Mouse (Mus musculus): ENCODE results near the gene Rtn4. TPM values are rescaled to one million over a fixed set of nuclear protein-coding genes. Genes with fewer than 3 reads are reported as not detected.

The Rtn4 gene
- total and polyA plus RNA-seq, 3 experiments: 46.5 to 202 (median 57.8) TPM

- Histone ChIP-seq H3K27ac (ENCODE audit: control insufficient read depth, low read depth, low read length) (no peak overlapping the region), H3K79me2 (ENCODE audit: control insufficient read depth, insufficient read depth, low read length, poor library complexity) (no peaks in the 10 kb centered on the region), H3K9me3 (replicated peaks; ENCODE audit: insufficient read depth, low read length) (no peaks in the 10 kb centered on the region), H3K4me3 (ENCODE audit: control insufficient read depth in 1 of 2, insufficient read depth in 1 of 2, low read depth in 2 of 2, low read length in 2 of 2) (no peak overlapping the region), H3K36me3 (ENCODE audit: control insufficient read depth in 1 of 2, insufficient read depth in 2 of 2, low read length in 2 of 2) (peaks cover 0 to 19% of the 10 kb centered on the region in 2 experiments; a peak in 3 of 4 replicates), H3K9ac (ENCODE audit: control insufficient read depth, low read depth, low read length, poor library complexity, severe bottlenecking) (no peak overlapping the region), H3K4me1 (ENCODE audit: control insufficient read depth in 1 of 2, insufficient read depth in 2 of 2, low read length in 2 of 2) (no peaks in the 10 kb centered on the region), H3K27me3 (ENCODE audit: control insufficient read depth in 1 of 2, insufficient read depth in 2 of 2, low read length in 2 of 2) (no peaks in the 10 kb centered on the region)
- DNase-seq (ENCODE audit: low read depth, low spot score): no peak
- TF ChIP-seq EP300 (IDR thresholded peaks at IDR 0.05; ENCODE audit: low read depth in 1 of 2, low read length in 2 of 2) (no peak), GATA1 (IDR thresholded peaks at IDR 0.05; ENCODE audit: low read depth, low read length) (no peak), E2F4 (IDR thresholded peaks at IDR 0.05; ENCODE audit: borderline replicate concordance, low read depth, low read length) (no peak)
Measured at GRCm38 (mm10) chr11:29739752-29740151, 47.0 kb downstream of the Rtn4 start.

GRCm38 (mm10) chr11:29744760-29745430 lies 52.1 kb downstream of the Rtn4 start:
- Histone ChIP-seq H3K36me3 (ENCODE audit: control insufficient read depth in 1 of 2, insufficient read depth in 2 of 2, low read length in 2 of 2) (peaks cover 4 to 12% of the 10 kb centered on the region in 2 experiments), H3K27me3 (ENCODE audit: control insufficient read depth in 1 of 2, insufficient read depth in 2 of 2, low read length in 2 of 2) (no peaks in the 10 kb centered on the region), H3K9me3 (replicated peaks; ENCODE audit: insufficient read depth, low read length) (no peaks in the 10 kb centered on the region), H3K4me1 (ENCODE audit: control insufficient read depth in 1 of 2, insufficient read depth in 2 of 2, low read length in 2 of 2) (peaks cover 3 to 7% of the 10 kb centered on the region in 2 experiments; a peak in 3 of 4 replicates), H3K79me2 (ENCODE audit: control insufficient read depth, insufficient read depth, low read length, poor library complexity) (no peaks in the 10 kb centered on the region), H3K9ac (ENCODE audit: control insufficient read depth, low read depth, low read length, poor library complexity, severe bottlenecking) (no peak overlapping the region), H3K4me3 (ENCODE audit: control insufficient read depth in 1 of 2, insufficient read depth in 1 of 2, low read depth in 2 of 2, low read length in 2 of 2) (no peak overlapping the region), H3K27ac (ENCODE audit: control insufficient read depth, low read depth, low read length) (no peak overlapping the region)
- TF ChIP-seq GATA1 (IDR thresholded peaks at IDR 0.05; ENCODE audit: low read depth, low read length) (no peak), KAT2A (conservative IDR thresholded peaks at IDR 0.05; ENCODE audit: low read depth, low read length) (no peak), E2F4 (IDR thresholded peaks at IDR 0.05; ENCODE audit: borderline replicate concordance, low read depth, low read length) (no peak), USF2 (IDR thresholded peaks at IDR 0.05; ENCODE audit: borderline replicate concordance in 1 of 2, insufficient read depth in 1 of 2, low read depth in 1 of 2, low read length in 2 of 2) (no peak), NELFE (IDR thresholded peaks at IDR 0.05; ENCODE audit: low read depth, low read length) (no peak), SMC3 (IDR thresholded peaks at IDR 0.05; ENCODE audit: low read depth, low read length) (no peak), POLR2AphosphoS5 (IDR thresholded peaks at IDR 0.05; ENCODE audit: borderline replicate concordance, low read depth, low read length) (no peak), SIN3A (IDR thresholded peaks at IDR 0.05; ENCODE audit: low read length) (no peak), ZKSCAN1 (IDR thresholded peaks at IDR 0.05; ENCODE audit: low read depth, low read length) (no peak), MYB (IDR thresholded peaks at IDR 0.05; ENCODE audit: low read depth, low read length) (no peak), MAX (IDR thresholded peaks at IDR 0.05; ENCODE audit: low read length) (no peak), ZMIZ1 (IDR thresholded peaks at IDR 0.05; ENCODE audit: low read depth, low read length) (no peak), NRF1 (IDR thresholded peaks at IDR 0.05; ENCODE audit: insufficient read depth, low read depth, low read length, poor library complexity, severe bottlenecking) (no peak), UBTF (IDR thresholded peaks at IDR 0.05; ENCODE audit: borderline replicate concordance, insufficient read depth, low read depth, low read length) (no peak), TCF12 (IDR thresholded peaks at IDR 0.05; ENCODE audit: low read depth, low read length) (no peak), CHD1 (IDR thresholded peaks at IDR 0.05; ENCODE audit: low read depth, low read length) (no peak), JUND (IDR thresholded peaks at IDR 0.05; ENCODE audit: low read depth, low read length) (no peak), EP300 (IDR thresholded peaks at IDR 0.05; ENCODE audit: low read depth in 1 of 2, low read length in 2 of 2) (no peak)
- no peak for DNase-seq (ENCODE audit: low read depth, low spot score)

Data from MEL (cell line).